Mouse (Mus musculus): ENCODE data around the gene Tubb4a. TPM values are rescaled to one million over a fixed set of nuclear protein-coding genes. Genes with fewer than 3 reads are reported as not detected.

Gene Tubb4a
- total RNA-seq, 4 experiments from 2014 or later, result 4.4 to 6.8 (median 6.6) TPM

GRCm38 (mm10) chr17:57099629-57100325 is 12.2 kb upstream of the Tubb4a start:
- no peak for DNase-seq

- no peak for DNase-seq
Measured at GRCm38 (mm10) chr17:57098321-57098720, 10.7 kb upstream of the Tubb4a start.

GRCm38 (mm10) chr17:57096623-57096920 is 9.0 kb upstream of the Tubb4a start:
- peak; percentile 57 for DNase-seq

- no peak for DNase-seq
Measured at GRCm38 (mm10) chr17:57095855-57096622, 8.5 kb upstream of the Tubb4a start.

GRCm38 (mm10) chr17:57094222-57094621 is 6.6 kb upstream of the Tubb4a start:
- no peak for DNase-seq

- DNase-seq, result no peak
Measured at GRCm38 (mm10) chr17:57085970-57086757, 1.4 kb downstream of the Tubb4a start.

- DNase-seq, result no peak
Measured at GRCm38 (mm10) chr17:57082481-57082880, 5.1 kb downstream of the Tubb4a start.

GRCm38 (mm10) chr17:57081234-57081842 is 6.2 kb downstream of the Tubb4a start:
- DNase-seq, result no peak

GRCm38 (mm10) chr17:57079919-57080318 is 7.7 kb downstream of the Tubb4a start:
- DNase-seq, result no peak

GRCm38 (mm10) chr17:57078336-57078735 is 9.2 kb downstream of the Tubb4a start, which contains the start of gene Dennd1c:
Gene Dennd1c, minus strand, starts transcription at chr17:57078514.
- DNase-seq, result no peak

GRCm38 (mm10) chr17:57076916-57077315 is 10.7 kb downstream of the Tubb4a start:
- no peak for DNase-seq

- no peak for DNase-seq
Measured at GRCm38 (mm10) chr17:57070699-57071098, 16.9 kb downstream of the Tubb4a start.

GRCm38 (mm10) chr17:57070272-57070671 is 17.3 kb downstream of the Tubb4a start:
- DNase-seq, result no peak

- no peak for DNase-seq
Measured at GRCm38 (mm10) chr17:57066908-57067307, 20.7 kb downstream of the Tubb4a start.

GRCm38 (mm10) chr17:57063031-57063430 is 24.6 kb downstream of the Tubb4a start:
- DNase-seq, result no peak

- DNase-seq, result no peak
Measured at GRCm38 (mm10) chr17:57062548-57062947, 25.0 kb downstream of the Tubb4a start.

- DNase-seq, result no peak
Measured at GRCm38 (mm10) chr17:57062011-57062521, 25.5 kb downstream of the Tubb4a start.

GRCm38 (mm10) chr17:57061069-57061468 is 26.5 kb downstream of the Tubb4a start:
- peak; percentile 50 for DNase-seq

- peak; percentile 94 for DNase-seq
Measured at GRCm38 (mm10) chr17:57060231-57060801, 27.3 kb downstream of the Tubb4a start.

GRCm38 (mm10) chr17:57059486-57059977 is 28.1 kb downstream of the Tubb4a start, which contains the start of gene Slc25a23:
Gene Slc25a23, minus strand, starts transcription at chr17:57059863.
- DNase-seq, result peak; percentile 58

GRCm38 (mm10) chr17:57058891-57059485 is 28.6 kb downstream of the Tubb4a start, which contains the start of gene Crb3:
Gene Crb3, plus strand, starts transcription at chr17:57059105.
- DNase-seq, result peak; percentile 26

All from adrenal gland, adult 8-10 months (tissue).